Mouse (Mus musculus): ENCODE results near the gene Fam166a.
"Not testable (repeated sequence)": the region's sequence is repeated elsewhere in the genome, so short reads cannot be mapped to it uniquely, and the experiment has no call there.

Gene Fam166a

GRCm38 (mm10) chr2:25242101-25242506, 23.6 kb downstream of the Fam166a start, which contains the start of the genes Rnf208 and Cysrt1:
Gene Rnf208, plus strand, starts transcription at chr2:25242255.
Gene Cysrt1, minus strand, starts transcription at chr2:25242452.
- no peak for DNase-seq (ENCODE audit: low spot score)

GRCm38 (mm10) chr2:25243342-25243741, 24.8 kb downstream of the Fam166a start:
- DNase-seq (ENCODE audit: low spot score) = peak; percentile 60

- no peak for DNase-seq (ENCODE audit: low spot score)
These were observed 25.6 kb downstream of the Fam166a start for GRCm38 (mm10) chr2:25244144-25244543.

DNA sequence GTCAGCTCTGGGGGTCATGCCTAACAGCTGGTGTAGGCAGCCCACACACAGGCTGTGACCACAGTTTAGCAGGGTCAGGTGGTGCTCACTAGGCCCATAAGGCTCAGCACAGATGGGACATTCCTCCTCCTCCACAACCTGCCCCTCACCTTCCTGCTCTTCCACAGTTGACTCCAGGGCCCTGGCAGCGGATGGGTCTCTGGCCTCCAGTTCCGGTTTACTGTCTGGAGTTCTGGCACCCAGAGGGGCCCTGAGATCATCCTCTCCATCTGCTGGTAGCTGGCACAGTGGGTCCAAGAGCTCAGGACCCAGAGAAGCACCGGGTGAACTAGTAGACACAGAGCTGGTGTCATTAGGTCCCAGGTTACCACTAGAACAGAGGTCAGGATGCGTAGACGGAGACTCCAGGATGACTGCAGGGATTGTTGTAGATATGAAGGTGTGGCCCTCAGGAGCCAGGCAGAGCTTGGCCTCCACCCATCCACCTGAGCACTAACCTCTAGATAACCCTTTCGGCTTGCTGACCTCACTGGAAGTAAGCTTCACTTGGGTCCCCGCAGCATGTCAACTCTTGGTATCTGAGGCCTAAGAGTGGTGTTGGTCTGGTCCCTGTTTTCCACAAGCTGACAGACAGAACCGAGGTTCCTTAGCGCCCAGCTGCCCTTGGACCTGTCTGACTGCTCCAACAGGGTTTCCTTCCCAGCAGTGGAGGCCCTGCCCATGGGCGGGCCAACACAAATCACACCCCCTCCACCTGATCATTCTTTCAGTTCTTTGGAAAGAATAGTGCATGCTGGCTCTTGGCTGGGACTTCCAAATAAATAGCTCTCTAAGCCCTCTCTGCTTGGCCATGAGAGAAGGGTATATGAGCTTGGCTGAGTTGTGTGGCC, 27.9 kb downstream of the Fam166a start, which contains the start of gene AL732309.1:
TSS of gene AL732309.1 (minus strand) at position 681 of the 890 bp plus-strand sequence.
- no peak for DNase-seq (ENCODE audit: low spot score)

DNA sequence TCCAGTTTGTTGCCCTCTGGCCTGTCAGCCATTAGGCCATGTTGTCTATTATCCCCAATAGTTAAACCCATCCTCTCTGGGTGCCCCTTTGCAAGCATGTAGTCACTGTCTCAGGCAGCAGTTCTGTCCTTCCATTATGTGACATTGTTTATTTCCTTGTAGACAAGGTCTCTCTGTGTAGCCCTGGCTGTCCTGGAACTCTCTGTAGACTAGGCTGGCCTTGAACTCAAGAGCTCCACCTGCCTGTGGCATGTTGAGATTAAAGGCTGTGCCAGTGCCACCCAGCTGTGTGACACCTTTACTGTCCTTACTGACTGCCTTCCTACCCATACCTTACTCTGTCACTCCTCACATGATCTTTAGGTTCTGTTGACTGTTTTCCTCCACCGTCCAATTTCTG, 33.8 kb downstream of the Fam166a start:
- DNase-seq (ENCODE audit: low spot score) = no peak

GRCm38 (mm10) chr2:25255284-25255779, 36.8 kb downstream of the Fam166a start, which contains the start of gene Tmem203:
Gene Tmem203, plus strand, starts transcription at chr2:25255439.
- DNase-seq (ENCODE audit: low spot score) = peak; percentile 89

- not testable (repeated sequence) for DNase-seq (ENCODE audit: low spot score)
These were observed 38.0 kb downstream of the Fam166a start for GRCm38 (mm10) chr2:25256443-25257109.

GRCm38 (mm10) chr2:25257250-25257649, 38.7 kb downstream of the Fam166a start:
- DNase-seq (ENCODE audit: low spot score) = not testable (repeated sequence)

DNA sequence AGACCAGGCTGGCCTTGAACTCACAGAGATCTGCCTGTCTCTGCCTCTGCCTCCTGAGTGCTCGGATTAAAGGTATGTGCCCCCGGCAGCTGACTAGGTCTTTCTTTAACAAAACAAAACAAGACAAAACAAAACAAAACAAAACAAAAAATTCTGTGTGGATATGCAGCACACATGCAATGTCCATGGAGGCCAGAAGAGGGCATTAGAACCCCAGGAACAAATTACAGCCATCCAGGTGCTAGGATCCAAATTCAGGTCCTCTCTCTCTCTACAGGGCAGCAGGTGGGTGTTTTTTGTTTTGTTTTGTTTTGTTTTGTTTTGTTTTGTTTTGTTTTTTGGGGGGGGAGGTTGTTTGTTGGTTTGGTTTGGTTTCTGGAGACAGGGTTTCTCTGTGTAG, 40.3 kb downstream of the Fam166a start:
- DNase-seq (ENCODE audit: low spot score) = no peak

- no peak for DNase-seq (ENCODE audit: low spot score)
These were observed 43.3 kb downstream of the Fam166a start for GRCm38 (mm10) chr2:25261870-25262269.

GRCm38 (mm10) chr2:25262291-25262767, 43.8 kb downstream of the Fam166a start, which contains the start of gene Tprn:
Gene Tprn, plus strand, starts transcription at chr2:25262618.
- DNase-seq (ENCODE audit: low spot score) = peak; percentile 96

DNA sequence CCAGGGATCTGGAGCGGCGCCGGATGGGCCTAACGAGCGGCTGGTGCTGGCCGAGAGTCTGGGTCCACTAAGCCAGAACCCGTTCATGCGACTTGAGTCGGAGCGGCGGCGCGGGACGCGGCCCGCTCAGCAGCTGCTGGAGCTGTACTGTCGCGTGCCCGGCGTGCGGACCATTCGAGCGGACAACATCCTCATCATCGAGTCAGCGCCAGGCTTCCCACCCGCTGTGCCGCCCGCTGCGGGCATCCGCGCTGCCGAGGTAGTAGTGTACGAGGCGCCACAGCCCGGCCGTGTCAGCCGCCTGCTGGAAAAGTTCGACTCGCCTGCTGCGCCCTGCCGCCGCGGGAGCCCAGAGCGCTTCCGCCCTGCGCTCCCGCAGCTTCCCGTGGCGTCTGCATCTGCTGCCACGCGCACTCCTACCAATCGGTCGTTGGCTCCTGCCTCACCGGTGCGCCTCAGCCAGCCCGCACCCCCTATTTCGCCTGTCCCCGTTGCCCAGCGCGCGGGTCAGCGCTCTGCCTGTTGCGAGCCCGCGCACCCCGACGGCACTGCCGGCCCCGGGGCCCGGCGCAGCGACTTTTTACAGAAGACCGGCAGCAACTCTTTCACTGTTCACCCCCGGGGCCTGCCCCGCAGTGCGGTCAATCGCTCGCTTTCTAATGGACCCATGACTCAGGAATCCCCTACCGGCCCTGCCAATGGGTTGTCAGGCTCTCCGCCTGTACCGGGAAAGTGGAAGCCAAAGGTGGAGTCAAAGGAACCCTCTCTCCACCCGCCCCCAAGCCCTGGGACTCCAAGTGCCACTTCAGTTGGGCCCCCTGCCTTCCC, 44.5 kb downstream of the Fam166a start:
- peak; percentile 46 for DNase-seq (ENCODE audit: low spot score)

DNA sequence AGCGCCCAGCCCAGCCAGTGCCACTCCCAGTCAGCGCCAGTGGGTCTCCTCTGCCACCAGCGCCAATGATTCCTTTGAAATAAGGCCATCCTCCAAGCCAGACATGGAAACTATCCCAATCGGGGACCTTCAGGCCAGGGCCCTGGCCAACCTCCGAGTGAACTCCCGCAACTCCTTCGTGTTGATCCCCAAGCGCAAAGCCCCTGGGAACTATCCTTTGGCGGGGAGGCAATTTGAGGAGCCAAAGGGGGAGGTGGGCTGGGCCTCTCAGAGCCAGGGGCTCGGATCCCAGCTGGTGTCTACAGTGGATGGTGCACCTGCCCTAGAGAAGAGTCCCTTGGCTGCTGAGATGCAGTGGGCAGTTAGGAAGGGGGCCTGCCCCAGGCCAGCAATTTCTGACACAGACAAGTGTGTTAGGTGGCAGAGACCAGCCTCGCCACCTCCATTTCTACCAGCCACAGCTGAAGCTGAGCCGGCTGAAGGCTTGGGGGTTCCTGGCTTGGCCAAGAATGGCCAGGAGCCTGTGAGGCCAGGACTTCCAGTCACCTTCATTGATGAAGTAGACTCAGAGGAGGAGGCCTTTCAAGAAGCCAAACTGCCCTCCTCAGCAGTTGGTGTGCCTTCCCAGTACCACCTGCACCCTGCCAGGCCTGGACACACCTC, 45.2 kb downstream of the Fam166a start:
- DNase-seq (ENCODE audit: low spot score) = no peak

DNA sequence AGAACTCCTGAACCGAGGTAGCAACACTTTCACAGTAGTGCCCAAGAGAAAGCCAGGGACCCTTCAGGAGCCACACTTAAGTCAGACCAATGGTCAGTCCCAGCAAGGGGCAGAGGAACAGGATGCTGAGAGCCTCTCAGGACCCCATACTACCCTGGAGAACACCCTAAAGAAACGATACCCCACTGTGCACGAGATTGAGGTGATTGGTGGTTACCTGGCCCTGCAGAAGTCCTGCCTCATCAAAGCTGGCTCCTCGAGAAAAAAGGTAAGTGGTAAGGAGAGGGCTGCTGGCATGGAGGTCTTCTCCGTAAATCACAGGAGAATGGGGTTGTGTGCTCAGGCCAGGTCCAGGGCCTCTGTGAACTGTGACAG, 45.7 kb downstream of the Fam166a start:
- no peak for DNase-seq (ENCODE audit: low spot score)

- no peak for DNase-seq (ENCODE audit: low spot score)
These were observed 46.3 kb downstream of the Fam166a start for GRCm38 (mm10) chr2:25264851-25265250.

DNA sequence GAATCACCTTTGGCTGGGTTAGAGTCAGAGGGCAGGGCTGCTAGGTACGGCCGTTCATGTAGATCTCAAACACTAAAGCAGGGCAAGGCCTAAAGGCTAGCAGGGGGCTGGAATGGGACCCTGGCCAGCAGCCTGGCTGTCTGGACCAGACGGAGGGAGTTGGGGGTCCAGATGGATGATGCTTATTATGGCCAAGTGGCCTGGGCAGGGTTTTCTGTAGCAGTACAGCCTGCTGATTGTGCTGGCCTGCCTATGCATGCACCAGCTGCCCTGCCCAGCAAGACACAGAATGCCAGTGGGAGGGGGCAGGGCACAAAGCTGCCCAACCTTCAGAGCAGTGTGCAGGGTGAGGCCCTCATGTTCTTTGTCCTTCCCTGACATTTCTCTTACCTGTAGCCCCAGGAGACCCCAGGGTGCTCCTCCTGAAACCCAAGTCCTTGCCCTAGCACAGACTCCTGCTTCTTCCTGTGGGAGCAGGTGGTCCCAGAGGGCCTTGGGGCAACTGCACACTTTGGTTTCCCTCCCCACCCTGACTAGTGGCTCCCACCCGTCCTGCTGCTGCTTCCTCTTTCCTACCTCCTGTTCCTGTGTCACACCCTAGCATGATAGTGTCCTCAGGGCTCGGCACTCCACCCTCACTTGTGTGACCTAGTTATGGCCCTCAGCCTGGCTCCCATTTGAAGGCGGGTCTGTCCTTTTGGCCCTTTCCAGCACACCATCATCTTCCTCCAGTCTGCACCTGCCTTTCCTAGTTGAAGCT, 47.5 kb downstream of the Fam166a start:
- no peak for DNase-seq (ENCODE audit: low spot score)

DNA sequence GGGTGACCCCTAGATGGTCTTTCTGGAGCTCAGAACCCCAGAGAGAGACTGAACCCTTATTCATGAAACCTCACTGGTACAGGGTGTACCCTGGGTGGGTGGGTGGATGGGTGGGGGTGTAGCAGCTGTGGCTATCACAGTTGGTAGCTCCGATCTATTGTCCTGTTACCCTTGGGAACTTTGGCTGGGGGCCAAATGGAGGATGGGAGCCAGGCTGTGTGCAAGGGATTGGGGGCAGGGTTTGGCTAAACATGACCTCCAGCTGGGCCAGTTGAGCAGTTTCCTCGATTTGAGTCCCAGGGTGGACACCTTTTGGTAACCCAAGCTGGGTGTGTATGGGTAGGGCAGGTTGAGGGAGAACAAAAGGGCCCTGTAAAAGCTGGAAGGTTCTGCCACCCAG, 48.2 kb downstream of the Fam166a start:
- DNase-seq (ENCODE audit: low spot score) = no peak

DNA sequence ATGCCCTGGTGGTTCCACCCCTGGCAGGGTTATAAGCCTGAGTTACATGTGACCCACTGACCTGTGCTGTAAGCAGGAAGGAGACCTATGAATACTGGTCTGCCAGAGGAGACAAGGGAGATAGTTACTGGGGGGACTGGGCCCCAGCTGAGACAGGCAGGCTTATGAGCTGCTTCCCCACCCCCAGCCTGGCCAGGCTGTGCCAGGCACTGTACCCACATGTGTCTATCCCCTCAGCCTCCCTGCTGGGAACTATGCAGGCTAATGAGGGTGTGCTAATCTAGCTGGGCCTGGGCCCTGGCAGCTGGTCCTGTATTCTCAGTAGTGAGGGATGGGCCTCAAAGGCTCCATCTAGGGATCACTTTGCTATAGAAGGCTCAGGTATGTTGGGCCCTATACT, 48.7 kb downstream of the Fam166a start:
- no peak for DNase-seq (ENCODE audit: low spot score)

- no peak for DNase-seq (ENCODE audit: low spot score)
These were observed 49.3 kb downstream of the Fam166a start for GRCm38 (mm10) chr2:25267746-25268309.
